Mouse (Mus musculus) myocyte (in vitro differentiated cells): ENCODE results near the gene Gm49405.

Experiments
- MYOD1 ChIP-seq, 3 experiments: IDR thresholded peaks; one replicate each; pipeline ENCODE4 v1.6.1; 2011; ENCODE audit warnings: control low read depth in 2 of 3, low read depth in 2 of 3, mild to moderate bottlenecking in 2 of 3, moderate library complexity in 1 of 3; ENCODE audit not compliant: insufficient read length in 2 of 3, control insufficient read depth in 1 of 3
- MYOG ChIP-seq, 3 experiments: IDR thresholded peaks; one replicate each; pipeline ENCODE4 v1.6.1; 2011; ENCODE audit warnings: control low read depth in 2 of 3, low read depth in 2 of 3, mild to moderate bottlenecking in 2 of 3; ENCODE audit not compliant: insufficient read length in 2 of 3, control insufficient read depth in 1 of 3, insufficient read depth in 1 of 3
- POLR2A ChIP-seq: IDR thresholded peaks from one replicate; pipeline ENCODE4 v1.6.1; 2011; ENCODE audit warnings: low read depth, mild to moderate bottlenecking, control low read depth, moderate library complexity; ENCODE audit not compliant: insufficient read length
- POLR2AphosphoS2 ChIP-seq: IDR thresholded peaks from one replicate; pipeline ENCODE4 v1.6.1; 2011; ENCODE audit warnings: low read depth, control low read depth; ENCODE audit not compliant: insufficient read length
- REST ChIP-seq: IDR thresholded peaks from one replicate; pipeline ENCODE4 v1.6.1; 2011; ENCODE audit warnings: mild to moderate bottlenecking, control low read depth, moderate library complexity; ENCODE audit not compliant: insufficient read depth, insufficient read length
- TCF12 ChIP-seq: IDR thresholded peaks from one replicate; pipeline ENCODE4 v1.6.1; 2011; ENCODE audit warnings: mild to moderate bottlenecking, control low read depth; ENCODE audit not compliant: poor library complexity, insufficient read depth, severe bottlenecking
- TCF3 ChIP-seq: IDR thresholded peaks from one replicate; pipeline ENCODE4 v1.6.1; 2011; ENCODE audit warnings: low read depth, control low read depth; ENCODE audit not compliant: insufficient read length
- USF1 ChIP-seq: IDR thresholded peaks from one replicate; pipeline ENCODE4 v1.6.1; 2011; ENCODE audit warnings: low read depth, mild to moderate bottlenecking, control low read depth, moderate library complexity

GRCm38 (mm10) chr19:4027576-4027975, 27.1 kb downstream of the Gm49405 start:
- no peak for TF ChIP-seq POLR2AphosphoS2
- TF ChIP-seq USF1 = no peak
- no peak for TF ChIP-seq POLR2A
- no peak for TF ChIP-seq TCF12
- TF ChIP-seq REST = no peak
- no peak for TF ChIP-seq MYOG (IDR thresholded peaks at IDR 0.05; ENCODE audit: control insufficient read depth in 1 of 3, insufficient read depth in 1 of 3, insufficient read length in 2 of 3, low read depth in 2 of 3)
- TF ChIP-seq MYOD1 (IDR thresholded peaks at IDR 0.05; ENCODE audit: control insufficient read depth in 1 of 3, insufficient read length in 2 of 3, low read depth in 2 of 3) = no peak
- TF ChIP-seq TCF3 = no peak
